Mouse (Mus musculus): ENCODE measurements around the gene Gm45618.

Gm45618 gene

GRCm38 (mm10) chr7:142094301-142095143 lies 26.0 kb downstream of the Gm45618 start:
- DNase-seq (ENCODE audit: low spot score in 2 of 2): peak; percentile 66 to 71

DNA sequence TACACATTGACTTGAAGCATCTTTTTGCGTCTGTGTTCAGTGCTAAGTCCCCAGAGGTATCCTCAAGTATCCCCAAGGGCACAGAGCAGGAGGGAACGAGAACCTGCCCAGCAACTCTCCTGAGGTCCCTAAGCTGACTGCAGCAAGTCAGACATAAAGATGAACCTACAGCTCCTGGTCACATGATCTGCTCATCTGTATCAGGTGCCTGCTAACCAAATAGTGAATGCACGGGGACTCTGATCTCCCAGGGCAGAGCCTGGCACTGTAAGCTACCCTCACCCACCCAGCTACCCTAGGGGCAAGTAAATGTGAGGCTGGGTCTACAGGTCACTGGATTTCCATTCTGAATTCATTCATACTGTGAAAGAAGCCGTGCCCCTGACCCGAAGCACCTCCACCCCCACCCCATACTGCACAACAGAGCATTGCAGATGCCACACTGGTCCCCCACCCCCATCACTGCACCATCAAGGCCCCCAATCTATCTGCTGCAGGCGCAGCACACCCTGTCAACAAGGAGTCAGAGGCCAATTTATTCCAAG lies 26.8 kb downstream of the Gm45618 start:
- peak; percentile 15 to 44 for DNase-seq (ENCODE audit: low spot score in 2 of 2)

- peak; percentile 18 to 31 for DNase-seq (ENCODE audit: low spot score in 2 of 2)
Observed at GRCm38 (mm10) chr7:142092991-142093390, 27.5 kb downstream of the Gm45618 start.

DNA sequence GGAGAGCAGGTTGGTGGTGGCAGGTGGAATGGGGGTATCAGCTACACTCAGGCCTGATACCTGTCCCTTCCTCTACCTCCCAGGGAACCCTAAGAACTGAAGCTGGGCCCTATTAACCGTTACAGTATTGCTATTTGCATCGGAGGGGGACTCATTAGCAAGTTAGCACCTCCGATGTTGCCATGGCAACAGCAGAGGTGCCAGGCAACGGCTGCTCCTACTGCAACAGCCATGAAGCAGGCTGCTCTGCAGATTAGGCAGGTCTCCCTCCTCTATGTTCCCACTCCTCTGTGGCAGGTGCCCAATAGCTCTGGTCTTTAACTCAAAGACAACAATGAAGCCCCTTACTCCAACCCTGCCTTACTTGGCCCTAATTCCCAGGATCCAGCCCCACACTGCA lies 28.7 kb downstream of the Gm45618 start:
- DNase-seq (ENCODE audit: low spot score in 2 of 2): peak in 1 of 2 experiments; percentile 37

- DNase-seq (ENCODE audit: low spot score in 2 of 2): peak; percentile 35
Observed at GRCm38 (mm10) chr7:142089648-142090447, 30.7 kb downstream of the Gm45618 start.

- DNase-seq (ENCODE audit: low spot score in 2 of 2): peak; percentile 64 to 69
Observed at GRCm38 (mm10) chr7:142088886-142089285, 31.6 kb downstream of the Gm45618 start.

DNA sequence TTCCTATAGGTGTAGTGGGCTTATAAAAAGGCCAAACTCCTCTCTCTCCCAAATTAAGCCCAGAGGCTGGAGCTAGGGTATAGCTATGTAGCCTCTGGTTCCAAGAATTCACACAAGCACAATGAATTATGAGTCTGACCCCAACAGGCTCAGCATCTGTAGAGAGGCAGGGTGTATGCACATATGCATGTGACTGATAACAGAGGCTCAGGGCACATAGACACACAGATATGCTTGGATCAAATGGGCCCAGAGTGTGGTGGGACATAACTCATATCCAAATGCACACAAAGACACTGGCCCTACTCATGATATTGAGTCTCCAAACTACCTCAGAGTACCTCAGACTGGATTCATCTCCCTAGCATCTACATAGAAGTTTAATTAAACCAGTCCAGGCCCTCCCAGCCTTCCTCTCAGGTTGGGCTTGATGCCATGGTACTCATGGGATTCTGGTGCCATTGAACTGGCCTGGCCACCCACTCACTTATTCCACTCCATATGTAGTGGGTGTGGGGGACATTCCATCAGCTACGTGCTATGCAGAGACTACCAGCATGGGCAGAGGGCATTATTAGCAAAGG lies 33.4 kb downstream of the Gm45618 start:
- peak; percentile 55 to 62 for DNase-seq (ENCODE audit: low spot score in 2 of 2)

DNA sequence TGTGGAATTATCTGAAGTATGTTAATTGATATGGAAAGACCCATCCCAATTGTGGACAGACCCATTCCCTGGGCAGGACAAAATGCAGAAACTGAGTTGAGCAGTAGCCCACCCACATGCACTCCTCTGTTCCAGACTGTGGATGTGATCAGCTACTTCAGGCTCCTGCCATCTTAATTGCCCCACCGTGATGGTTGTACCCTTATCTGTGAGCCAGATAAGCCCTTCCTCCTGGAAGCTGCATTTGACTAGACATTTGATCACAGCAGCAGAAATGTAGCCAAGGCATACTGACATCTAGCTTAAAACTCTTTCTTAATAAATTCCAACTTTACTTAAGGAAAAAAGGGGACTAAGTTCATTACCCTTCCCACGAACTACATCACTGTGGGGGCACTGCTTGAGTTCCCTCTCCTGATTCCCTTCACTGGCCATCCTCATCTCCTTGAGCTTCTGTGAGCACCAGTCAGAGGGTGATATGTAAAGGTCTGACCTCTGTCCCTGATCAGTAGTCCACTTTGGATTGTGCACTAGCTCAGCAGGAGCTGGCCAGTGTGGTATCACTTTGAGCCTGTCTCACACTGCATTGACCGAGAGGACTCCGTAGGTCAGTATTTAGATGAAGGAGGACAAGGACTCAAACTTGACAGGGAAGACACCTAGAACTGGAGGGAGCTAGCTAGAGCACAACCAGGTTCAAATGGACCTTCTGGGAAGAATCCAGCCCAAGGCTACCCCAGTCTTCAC lies 34.2 kb downstream of the Gm45618 start:
- DNase-seq (ENCODE audit: low spot score in 2 of 2): peak; percentile 32 to 54

DNA sequence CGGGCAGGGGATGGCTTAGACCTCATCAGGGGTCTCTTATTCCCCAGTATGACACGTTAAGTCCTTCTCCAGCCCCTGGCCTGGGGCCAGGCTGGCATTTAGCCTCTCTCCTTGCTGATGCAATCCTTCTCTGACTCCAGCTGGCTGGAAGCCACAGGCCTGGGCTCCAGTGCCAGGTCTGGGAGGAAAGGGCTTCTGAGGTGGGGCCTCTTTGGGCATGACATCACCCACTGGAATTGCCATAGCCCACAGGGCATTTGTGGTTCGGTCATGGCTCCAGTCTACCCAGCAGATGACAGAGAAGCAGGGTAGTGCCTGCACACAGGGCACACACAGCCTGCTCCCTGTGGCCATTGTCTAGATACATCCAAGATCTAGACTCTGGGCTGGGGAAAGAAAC lies 35.7 kb downstream of the Gm45618 start:
- DNase-seq (ENCODE audit: low spot score in 2 of 2): peak in 1 of 2 experiments; percentile 36

GRCm38 (mm10) chr7:142084395-142084794 lies 36.1 kb downstream of the Gm45618 start:
- DNase-seq (ENCODE audit: low spot score in 2 of 2): peak in 1 of 2 experiments; percentile 35

- DNase-seq (ENCODE audit: low spot score in 2 of 2): peak in 1 of 2 experiments; percentile 15
Observed at GRCm38 (mm10) chr7:142083588-142084317, 36.8 kb downstream of the Gm45618 start.

DNA sequence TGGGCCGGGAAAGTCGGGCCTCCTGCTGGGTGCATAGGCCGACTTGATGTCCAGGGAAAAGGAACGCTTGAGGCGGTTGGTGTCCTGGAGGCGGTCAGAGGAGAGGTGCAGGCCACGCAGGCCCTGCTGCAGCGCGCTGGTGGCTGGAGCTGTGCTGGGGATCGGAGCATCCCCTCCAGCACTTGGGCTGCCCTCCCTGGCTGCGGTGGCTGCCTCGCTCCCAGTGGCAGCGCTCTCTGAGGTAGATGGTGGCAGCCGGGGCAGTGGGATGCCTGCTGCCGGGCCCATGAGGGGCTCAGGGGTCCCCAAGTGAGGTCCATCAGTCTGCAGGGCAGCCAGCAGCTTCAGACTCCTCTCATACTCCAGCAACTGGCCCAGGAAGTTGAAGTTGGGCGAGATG lies 37.9 kb downstream of the Gm45618 start:
- DNase-seq (ENCODE audit: low spot score in 2 of 2): peak in 1 of 2 experiments; percentile 17

DNA sequence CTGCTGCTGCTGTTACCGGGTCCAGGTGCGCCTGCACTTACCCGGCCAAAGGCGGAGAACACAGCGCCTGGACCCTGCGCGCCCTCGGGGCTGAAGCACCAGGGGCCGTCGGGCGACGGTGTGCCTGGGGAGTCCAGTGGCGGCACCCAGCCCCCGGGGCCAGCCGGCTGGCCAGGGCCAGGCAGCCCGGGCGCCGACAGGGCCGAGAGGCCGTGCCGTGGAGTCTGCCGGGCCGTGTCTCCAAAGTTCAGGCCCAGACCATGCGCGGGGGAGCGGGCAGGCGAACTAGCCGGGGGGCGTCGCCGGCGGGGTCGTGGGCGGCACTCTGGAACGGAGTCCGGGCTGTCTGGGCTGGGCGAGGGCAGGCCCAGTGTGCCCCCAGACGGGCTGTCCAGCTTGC lies 38.4 kb downstream of the Gm45618 start:
- peak in 1 of 2 experiments; percentile 21 for DNase-seq (ENCODE audit: low spot score in 2 of 2)

DNA sequence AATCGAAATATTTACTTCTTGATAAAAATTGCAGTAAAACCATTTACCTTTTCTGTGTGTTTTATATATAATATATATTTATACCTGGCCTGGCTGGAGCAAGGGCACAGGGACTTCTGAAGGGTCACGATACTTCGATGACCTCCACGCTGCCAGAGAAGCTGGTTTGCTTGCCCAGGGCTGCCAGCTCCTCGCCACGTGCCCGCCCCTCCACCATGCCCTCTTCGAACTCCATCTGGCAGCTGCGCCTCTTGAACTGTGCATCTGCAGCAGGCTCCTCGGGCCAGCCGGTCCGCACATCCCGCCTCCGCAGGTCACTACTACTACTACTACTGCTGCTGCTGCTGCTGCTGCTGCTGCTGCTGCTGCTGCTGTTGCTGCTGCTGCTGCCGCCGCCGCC lies 38.8 kb downstream of the Gm45618 start:
- DNase-seq (ENCODE audit: low spot score in 2 of 2): peak in 1 of 2 experiments; percentile 19

- peak in 1 of 2 experiments; percentile 13 for DNase-seq (ENCODE audit: low spot score in 2 of 2)
Observed at GRCm38 (mm10) chr7:142080876-142081275, 39.7 kb downstream of the Gm45618 start.

DNA sequence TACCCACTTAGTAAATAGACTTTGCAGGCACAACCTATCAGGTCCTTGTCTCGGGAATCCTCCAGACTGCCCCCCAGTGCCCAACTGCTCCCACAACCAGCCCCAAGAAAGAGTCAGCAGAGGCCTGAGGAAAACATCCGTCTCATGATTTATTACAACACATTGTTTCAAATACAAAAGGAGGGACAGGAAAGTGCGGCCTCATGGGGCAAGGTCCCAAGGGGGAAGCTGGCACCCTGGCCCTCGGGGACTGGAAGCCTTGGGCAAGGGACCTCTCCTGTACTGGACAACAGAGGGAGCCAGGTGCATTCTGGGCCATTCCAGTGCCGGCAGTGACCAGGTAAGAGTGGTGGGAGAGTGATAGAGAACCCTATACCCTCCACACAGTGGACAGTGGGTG lies 41.2 kb downstream of the Gm45618 start:
- peak in 1 of 2 experiments; percentile 20 for DNase-seq (ENCODE audit: low spot score in 2 of 2)

DNA sequence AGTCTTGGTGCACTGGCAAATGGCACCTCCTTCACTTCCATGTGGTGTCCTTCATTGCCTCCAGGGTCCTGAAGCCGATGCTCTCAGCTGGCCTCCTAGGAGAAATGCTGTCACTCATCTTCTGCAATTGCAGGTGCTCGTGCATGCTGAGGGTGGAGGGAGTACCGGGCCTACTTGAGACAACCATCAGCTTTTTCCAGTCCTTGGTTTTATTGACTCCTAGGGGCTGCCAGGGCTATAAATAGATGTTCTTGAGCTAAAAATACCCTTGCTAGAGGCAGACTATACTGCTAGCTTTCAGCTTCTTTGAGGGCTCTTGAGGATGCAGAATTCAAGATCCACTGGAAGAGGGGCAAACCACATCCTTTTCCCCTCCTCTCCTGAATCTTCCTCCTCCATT lies 43.4 kb downstream of the Gm45618 start:
- no peak for DNase-seq (ENCODE audit: low spot score in 2 of 2)

DNA sequence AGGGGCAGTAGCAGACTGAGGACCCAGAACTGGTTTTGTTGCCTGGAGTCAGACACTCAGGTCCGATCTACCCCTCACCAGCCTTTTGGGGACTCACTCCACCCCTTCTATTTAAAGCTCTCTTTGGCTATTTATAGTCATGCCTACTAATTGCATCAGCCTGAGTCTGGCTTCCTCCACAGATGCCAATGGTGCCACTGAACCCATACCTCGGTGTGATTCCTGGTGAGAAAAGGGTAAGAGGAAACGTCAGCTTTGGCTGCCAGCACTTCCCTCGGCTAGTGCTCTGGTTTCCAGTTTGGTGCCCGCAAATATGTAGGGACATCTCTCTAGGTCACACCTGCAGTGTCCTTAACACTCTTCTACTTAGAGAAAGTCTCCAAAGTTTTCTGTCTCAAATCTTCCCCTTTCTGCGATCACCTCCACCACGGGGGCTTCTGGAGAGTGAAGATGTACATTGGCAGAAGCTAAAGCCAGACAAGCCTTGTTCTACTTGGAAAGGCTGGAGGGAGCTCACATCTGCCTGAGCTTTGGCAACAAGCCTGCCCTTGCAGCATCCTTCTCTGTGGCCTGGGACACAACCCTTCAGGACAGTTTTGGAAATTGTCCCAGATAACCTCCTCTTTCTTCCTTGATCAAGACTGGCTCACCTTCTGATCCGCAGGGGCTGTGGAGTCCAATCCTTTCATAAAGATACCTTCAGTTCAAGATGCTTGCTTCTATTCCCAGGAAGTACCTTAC lies 46.2 kb downstream of the Gm45618 start:
- DNase-seq (ENCODE audit: low spot score in 2 of 2): no peak

GRCm38 (mm10) chr7:142071717-142072116 lies 48.8 kb downstream of the Gm45618 start:
- no peak for DNase-seq (ENCODE audit: low spot score in 2 of 2)

DNA sequence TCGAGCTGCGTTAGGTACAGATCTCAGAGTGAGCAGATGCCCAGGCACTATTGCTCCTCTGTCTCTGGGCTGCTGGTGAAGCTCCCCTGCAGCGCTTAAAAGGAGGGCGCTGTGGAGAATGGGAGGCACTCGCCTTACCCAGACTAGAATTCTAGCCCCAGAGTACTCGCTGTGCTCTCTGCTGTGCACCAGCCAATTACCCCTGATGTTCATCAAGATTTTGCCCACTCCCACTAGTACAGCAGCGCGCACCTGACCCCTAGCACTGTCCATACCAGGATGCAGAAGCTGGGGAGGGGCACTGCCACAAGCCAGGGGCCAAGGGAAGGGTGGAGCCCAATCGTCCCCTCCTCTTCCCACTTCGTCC lies 49.3 kb downstream of the Gm45618 start:
- no peak for DNase-seq (ENCODE audit: low spot score in 2 of 2)

All from spleen, postnatal 10 days (tissue).